Mouse (Mus musculus): ENCODE results near the gene Tex2. TPM values are rescaled to one million over a fixed set of nuclear protein-coding genes. Genes with fewer than 3 reads are reported as not detected.

The Tex2 gene
- polyA plus RNA-seq, 1 experiment = 33.0 TPM

DNA sequence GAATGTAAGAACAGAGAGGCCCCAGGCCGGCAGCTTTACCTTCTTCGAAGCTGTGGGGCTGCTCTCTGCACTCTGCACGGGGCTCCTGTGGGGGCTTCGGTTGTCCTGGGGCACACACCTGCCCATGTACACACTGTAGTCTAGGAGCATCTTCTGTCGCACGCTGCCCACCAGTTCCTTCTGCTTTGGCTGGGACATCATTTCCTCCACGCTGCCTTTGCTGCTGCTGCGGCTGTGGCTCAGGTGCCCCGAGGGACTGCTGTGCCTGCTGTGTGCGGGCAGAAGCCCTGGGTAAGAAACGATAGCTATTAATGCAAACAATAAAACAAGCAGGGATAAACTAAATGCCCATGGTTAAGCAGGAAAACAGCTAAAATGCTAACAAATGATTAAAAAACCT is 69.1 kb downstream of the Tex2 start:
- no peaks in the 10 kb centered on the region for H3K27me3 ChIP-seq (replicated peaks; ENCODE audit: control insufficient read depth, insufficient read depth, low read length)
- no peak for DNase-seq
- no peak overlapping the region for H3K4me3 ChIP-seq (ENCODE audit: insufficient read depth, low read depth, low read length)
- 93% methylated on average over 11 of the region's 11 CpGs for WGBS
- H3K36me3 ChIP-seq (ENCODE audit: control insufficient read depth, insufficient read depth, low read length) = no peaks in the 10 kb centered on the region
- H3K27ac ChIP-seq (ENCODE audit: insufficient read depth, low read depth, low read length) = no peak overlapping the region
- peaks cover 15% of the 10 kb centered on the region for H3K4me1 ChIP-seq (ENCODE audit: control insufficient read depth, insufficient read depth, low read length)
- TF ChIP-seq CTCF (conservative IDR thresholded peaks at IDR 0.05; ENCODE audit: insufficient read depth, insufficient read length, low read depth, low read length) (no peak), POLR2A (IDR thresholded peaks at IDR 0.05; ENCODE audit: low read depth, low read length) (no peak)

DNA sequence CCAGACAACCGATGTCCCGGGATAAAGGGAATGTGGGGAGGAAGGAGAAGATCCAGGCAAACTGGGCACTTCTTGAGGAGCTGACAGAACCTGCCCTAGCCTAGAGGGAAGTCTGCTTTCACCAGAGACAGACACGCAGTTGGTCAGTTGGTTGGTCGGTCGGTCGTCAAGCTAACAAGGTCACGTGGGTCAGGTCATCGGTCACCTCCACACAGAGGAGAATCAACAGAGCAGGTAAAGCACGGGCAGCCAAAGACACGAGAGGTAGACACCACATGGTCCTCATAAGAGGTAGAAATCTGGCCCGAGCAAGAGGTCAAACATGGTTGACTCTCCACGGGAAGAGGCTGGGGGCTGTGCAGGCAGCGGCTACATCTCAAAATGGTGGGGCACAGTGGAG is 70.2 kb downstream of the Tex2 start:
- no peak for DNase-seq
- Histone ChIP-seq H3K27ac (ENCODE audit: insufficient read depth, low read depth, low read length) (no peak overlapping the region), H3K4me3 (ENCODE audit: insufficient read depth, low read depth, low read length) (no peak overlapping the region), H3K27me3 (replicated peaks; ENCODE audit: control insufficient read depth, insufficient read depth, low read length) (no peaks in the 10 kb centered on the region), H3K36me3 (ENCODE audit: control insufficient read depth, insufficient read depth, low read length) (no peaks in the 10 kb centered on the region), H3K4me1 (ENCODE audit: control insufficient read depth, insufficient read depth, low read length) (peaks cover 15% of the 10 kb centered on the region)
- TF ChIP-seq CTCF (conservative IDR thresholded peaks at IDR 0.05; ENCODE audit: insufficient read depth, insufficient read length, low read depth, low read length) (no peak), POLR2A (IDR thresholded peaks at IDR 0.05; ENCODE audit: low read depth, low read length) (no peak)
- WGBS = 76% methylated on average over 13 of the region's 13 CpGs

DNA sequence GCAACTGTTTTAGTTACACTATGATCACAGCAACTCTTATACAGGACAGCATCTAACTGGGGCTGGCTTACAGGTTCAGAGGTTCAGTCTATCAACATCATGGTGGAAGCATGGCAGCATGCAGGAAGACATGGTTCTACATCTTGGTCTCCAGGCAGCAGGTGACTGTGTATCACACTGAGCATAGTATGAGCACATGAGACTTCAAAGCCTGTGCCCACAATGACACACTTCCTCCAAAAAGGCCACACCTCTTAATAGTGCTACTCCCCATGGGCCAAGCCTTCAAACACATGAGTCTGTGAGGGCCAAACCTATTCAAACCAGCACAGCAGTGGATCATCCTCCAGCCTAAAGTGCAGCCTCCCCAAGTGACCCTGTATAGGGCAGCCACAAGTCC is 70.8 kb downstream of the Tex2 start:
- H3K4me3 ChIP-seq (ENCODE audit: insufficient read depth, low read depth, low read length) = no peak overlapping the region
- peaks cover 15% of the 10 kb centered on the region for H3K4me1 ChIP-seq (ENCODE audit: control insufficient read depth, insufficient read depth, low read length)
- TF ChIP-seq CTCF (conservative IDR thresholded peaks at IDR 0.05; ENCODE audit: insufficient read depth, insufficient read length, low read depth, low read length) = no peak
- TF ChIP-seq POLR2A (IDR thresholded peaks at IDR 0.05; ENCODE audit: low read depth, low read length) = no peak
- H3K27me3 ChIP-seq (replicated peaks; ENCODE audit: control insufficient read depth, insufficient read depth, low read length) = no peaks in the 10 kb centered on the region
- H3K36me3 ChIP-seq (ENCODE audit: control insufficient read depth, insufficient read depth, low read length) = no peaks in the 10 kb centered on the region
- H3K27ac ChIP-seq (ENCODE audit: insufficient read depth, low read depth, low read length) = no peak overlapping the region
- DNase-seq = no peak

DNA sequence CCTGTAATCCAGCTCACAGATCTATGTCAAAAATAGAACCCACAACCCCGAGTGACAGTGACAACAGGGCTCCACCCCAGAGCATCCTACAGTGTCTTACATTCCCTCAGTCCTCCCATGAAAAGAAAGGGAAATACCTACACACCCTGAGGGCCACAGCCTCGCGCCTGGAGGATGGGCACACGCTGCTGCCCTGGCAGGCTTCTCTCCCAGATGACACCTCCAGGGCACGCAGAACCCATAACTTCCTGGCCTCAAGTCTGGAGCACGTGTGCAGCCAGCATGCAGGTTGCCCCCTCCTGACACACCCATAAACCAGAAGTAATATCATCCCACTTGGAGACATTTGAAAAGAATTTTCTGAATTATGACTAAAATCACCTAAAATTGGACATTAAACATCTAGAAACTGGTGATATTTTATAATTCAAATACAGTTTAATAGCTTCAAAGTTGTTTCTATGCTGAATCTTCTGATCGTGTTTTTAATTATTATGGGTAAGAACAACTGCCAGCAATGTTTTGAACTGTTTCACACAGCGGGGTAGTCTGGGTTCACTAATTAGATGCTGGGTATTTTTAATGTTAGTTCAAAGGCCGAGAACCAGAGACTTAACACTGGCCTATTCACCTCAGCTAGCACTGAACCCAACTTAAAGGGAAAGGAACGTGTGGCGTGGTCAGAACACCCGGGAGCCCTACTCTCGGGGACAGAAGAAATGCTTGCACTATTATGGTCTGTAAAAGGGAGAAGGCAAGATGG is 72.5 kb downstream of the Tex2 start:
- 48% methylated on average over 13 of the region's 13 CpGs for WGBS
- TF ChIP-seq POLR2A (IDR thresholded peaks at IDR 0.05; ENCODE audit: low read depth, low read length) = no peak
- TF ChIP-seq CTCF (conservative IDR thresholded peaks at IDR 0.05; ENCODE audit: insufficient read depth, insufficient read length, low read depth, low read length) = no peak
- Histone ChIP-seq H3K27ac (ENCODE audit: insufficient read depth, low read depth, low read length) (peak overlapping the region; percentile 61; the same call in 1 of the 2 replicates), H3K4me1 (ENCODE audit: control insufficient read depth, insufficient read depth, low read length) (peaks cover 19% of the 10 kb centered on the region), H3K27me3 (replicated peaks; ENCODE audit: control insufficient read depth, insufficient read depth, low read length) (no peaks in the 10 kb centered on the region), H3K4me3 (ENCODE audit: insufficient read depth, low read depth, low read length) (no peak overlapping the region), H3K36me3 (ENCODE audit: control insufficient read depth, insufficient read depth, low read length) (no peaks in the 10 kb centered on the region)
- peak; percentile 56 for DNase-seq

DNA sequence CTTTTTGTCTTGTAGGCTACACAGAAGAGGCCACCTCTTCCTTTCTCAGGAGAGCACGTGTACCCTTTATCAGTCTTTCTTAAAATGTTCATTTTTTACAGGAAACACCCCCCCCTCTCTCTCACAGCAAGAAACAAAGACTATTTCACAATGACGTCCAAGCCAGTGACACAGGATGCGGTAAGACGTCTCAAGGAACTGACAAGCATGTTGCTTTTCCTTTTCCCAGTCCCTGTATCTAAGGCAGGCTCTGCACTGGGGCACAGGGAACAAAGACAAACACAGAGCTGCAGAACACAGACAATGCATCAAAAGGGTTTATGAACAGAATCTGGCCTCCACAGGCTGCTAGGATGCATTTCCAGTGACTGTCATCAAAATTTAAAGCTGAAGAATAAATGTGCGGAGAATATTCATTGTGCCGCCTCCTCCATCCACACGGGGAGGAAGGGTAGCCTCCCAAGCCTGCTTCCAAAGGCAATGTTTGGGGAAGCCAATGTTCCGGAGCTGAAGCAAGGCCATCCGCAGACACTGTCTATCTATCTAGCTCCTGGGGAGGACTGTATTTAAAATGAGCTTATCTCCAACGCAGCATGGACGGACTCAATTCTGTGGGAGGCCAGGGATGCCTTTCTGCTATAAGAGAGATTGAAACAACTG is 76.8 kb downstream of the Tex2 start:
- no peaks in the 10 kb centered on the region for H3K36me3 ChIP-seq (ENCODE audit: control insufficient read depth, insufficient read depth, low read length)
- peak; percentile 43 for DNase-seq
- 66% methylated on average over 11 of the region's 11 CpGs for WGBS
- no peaks in the 10 kb centered on the region for H3K27me3 ChIP-seq (replicated peaks; ENCODE audit: control insufficient read depth, insufficient read depth, low read length)
- H3K4me3 ChIP-seq (ENCODE audit: insufficient read depth, low read depth, low read length) = no peak overlapping the region
- H3K27ac ChIP-seq (ENCODE audit: insufficient read depth, low read depth, low read length) = peak overlapping the region; percentile 21; the same call in 1 of the 2 replicates
- peaks cover 47% of the 10 kb centered on the region for H3K4me1 ChIP-seq (ENCODE audit: control insufficient read depth, insufficient read depth, low read length)
- TF ChIP-seq POLR2A (IDR thresholded peaks at IDR 0.05; ENCODE audit: low read depth, low read length) = no peak
- no peak for TF ChIP-seq CTCF (conservative IDR thresholded peaks at IDR 0.05; ENCODE audit: insufficient read depth, insufficient read length, low read depth, low read length)

DNA sequence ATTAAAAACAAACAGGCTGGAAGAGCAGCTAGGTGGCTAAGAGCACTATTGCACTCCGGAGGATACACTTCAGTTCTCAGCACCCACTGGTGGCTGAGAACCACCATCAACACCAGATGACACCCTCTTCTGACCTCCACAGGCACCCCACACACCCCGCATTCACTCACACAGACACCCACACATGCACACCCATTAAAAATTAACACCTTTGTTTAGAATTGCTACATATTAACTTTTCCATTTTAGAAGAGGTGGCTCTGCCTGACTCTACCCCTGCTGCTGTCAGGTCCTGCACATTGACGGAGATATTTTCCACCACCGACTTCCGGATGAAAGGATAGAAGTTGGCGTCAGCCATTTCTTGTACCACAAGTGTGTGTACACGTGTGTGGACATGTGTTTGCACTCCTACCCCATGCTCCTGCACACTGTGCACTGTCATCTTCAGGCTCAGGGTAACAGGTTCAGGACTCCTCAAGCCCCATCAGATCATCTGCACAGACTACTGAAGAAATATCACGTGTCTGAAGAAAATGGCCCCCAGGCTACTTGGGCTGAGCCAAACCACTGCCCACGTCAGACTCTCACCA is 77.5 kb downstream of the Tex2 start:
- 52% methylated on average over 9 of the region's 9 CpGs for WGBS
- peaks cover 43% of the 10 kb centered on the region for H3K4me1 ChIP-seq (ENCODE audit: control insufficient read depth, insufficient read depth, low read length)
- no peak overlapping the region for H3K4me3 ChIP-seq (ENCODE audit: insufficient read depth, low read depth, low read length)
- H3K36me3 ChIP-seq (ENCODE audit: control insufficient read depth, insufficient read depth, low read length) = no peaks in the 10 kb centered on the region
- DNase-seq = peak; percentile 60
- H3K27ac ChIP-seq (ENCODE audit: insufficient read depth, low read depth, low read length) = peak overlapping the region; percentile 6; the same call in 1 of the 2 replicates
- H3K27me3 ChIP-seq (replicated peaks; ENCODE audit: control insufficient read depth, insufficient read depth, low read length) = no peaks in the 10 kb centered on the region
- TF ChIP-seq POLR2A (IDR thresholded peaks at IDR 0.05; ENCODE audit: low read depth, low read length) (no peak), CTCF (conservative IDR thresholded peaks at IDR 0.05; ENCODE audit: insufficient read depth, insufficient read length, low read depth, low read length) (no peak)

DNA sequence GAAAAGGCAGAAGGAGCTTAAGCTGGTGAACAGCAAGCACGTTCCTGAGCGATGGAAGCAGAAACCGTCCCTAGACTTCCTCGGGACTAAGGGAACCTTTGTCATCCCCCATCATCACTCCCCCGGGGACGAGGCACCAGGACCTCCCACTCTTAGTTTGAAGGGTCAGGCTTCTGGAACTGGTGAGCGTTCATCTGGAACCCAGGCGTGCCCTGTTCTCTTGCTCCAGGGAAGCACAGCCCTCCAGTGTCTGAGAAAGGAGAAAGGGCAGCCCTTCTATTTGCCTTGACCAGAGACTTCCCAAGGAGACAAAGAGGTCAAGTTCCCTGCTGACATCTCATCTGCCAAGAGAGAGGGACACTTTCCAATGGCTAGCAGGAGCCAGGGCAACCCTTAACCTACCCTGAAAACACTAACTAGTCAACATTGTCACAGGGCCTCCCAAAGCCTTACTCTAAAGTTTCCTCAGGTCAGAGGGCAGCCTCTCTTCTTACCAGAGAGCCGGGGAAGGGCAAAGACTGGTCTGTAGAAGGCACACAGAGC is 80.9 kb downstream of the Tex2 start:
- Histone ChIP-seq H3K4me3 (ENCODE audit: insufficient read depth, low read depth, low read length) (no peak overlapping the region), H3K36me3 (ENCODE audit: control insufficient read depth, insufficient read depth, low read length) (no peaks in the 10 kb centered on the region), H3K27ac (ENCODE audit: insufficient read depth, low read depth, low read length) (peak overlapping the region; percentile 52), H3K27me3 (replicated peaks; ENCODE audit: control insufficient read depth, insufficient read depth, low read length) (no peaks in the 10 kb centered on the region), H3K4me1 (ENCODE audit: control insufficient read depth, insufficient read depth, low read length) (peaks cover 47% of the 10 kb centered on the region)
- peak; percentile 81 for DNase-seq
- 49% methylated on average over 9 of the region's 9 CpGs for WGBS
- no peak for TF ChIP-seq CTCF (conservative IDR thresholded peaks at IDR 0.05; ENCODE audit: insufficient read depth, insufficient read length, low read depth, low read length)
- no peak for TF ChIP-seq POLR2A (IDR thresholded peaks at IDR 0.05; ENCODE audit: low read depth, low read length)
